Mouse (Mus musculus): ENCODE data around the gene Nav1. TPM values are rescaled to one million over a fixed set of nuclear protein-coding genes. Genes with fewer than 3 reads are reported as not detected.
A peak's percentile ranks its signal among the peaks of the same experiment; 100 is the strongest.
"Not testable (repeated sequence)": the region's sequence is repeated elsewhere in the genome, so short reads cannot be mapped to it uniquely, and the experiment has no call there.

The Nav1 gene
- total RNA-seq, 2 experiments from 2014 or later: 2.0 to 15.7 TPM

DNA sequence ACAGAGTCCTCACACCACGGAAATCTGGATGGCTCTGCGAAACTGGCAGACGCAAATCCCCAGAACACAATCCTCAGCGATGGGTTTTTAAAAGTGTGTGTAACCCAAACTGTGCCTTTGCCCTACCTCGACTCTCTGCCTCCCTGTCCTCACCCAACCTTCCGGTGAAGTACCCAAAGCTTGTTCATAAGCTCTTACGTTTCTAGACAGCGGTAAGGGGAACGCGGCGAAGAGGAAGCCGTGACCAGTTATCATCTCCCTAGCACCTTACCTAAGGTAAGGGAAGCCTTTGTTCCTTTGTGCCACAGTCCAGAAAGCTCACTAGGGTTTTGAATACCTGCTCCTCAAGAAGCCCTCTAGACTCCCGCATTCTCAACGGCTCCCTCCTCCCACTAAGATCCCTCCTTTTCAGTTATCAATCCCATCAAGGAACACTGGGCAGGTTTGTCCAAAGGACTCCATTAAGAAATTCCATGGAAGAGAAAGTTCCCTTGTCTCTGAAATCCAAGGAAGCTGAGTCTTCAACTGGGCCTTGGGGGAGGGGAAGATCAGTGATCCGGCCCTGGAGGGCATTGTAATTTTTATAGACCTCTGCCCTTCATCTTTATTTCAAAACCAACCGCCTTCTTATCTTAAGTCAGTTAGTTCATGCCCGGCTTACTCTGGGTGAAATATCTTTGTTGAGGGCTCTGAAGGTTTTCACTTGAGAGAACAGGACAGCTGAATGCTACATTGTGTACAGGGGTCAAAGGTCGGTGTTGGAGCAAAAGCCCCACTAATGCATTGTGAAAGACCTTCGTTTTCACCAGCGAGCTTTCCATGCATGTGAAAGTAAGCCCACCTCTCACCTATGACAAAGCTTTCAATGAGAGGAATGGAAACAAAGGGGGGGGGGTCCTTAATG is 108.4 kb downstream of the Nav1 start:
- ATAC-seq (replicated peaks; ENCODE audit: poor library complexity): no peak

DNA sequence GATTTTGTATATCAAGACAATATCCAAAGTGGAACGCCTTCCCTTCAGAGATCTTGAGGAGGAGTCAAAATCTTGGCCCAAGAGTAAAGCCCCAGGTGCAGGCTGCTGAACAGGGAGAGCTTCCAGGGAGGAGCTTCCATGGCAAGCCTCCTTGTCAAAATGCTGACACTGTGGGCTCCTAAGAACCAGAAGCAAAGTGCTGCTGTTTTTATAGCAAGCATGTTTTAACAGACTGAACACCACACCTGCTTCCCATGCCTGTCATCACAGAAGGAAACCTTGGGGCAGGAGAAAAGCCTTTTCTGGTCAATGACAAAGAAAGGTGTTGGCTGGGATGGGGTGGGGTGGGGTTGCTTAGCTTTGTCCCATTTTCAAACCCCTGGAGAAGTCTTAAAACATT is 112.0 kb downstream of the Nav1 start:
- no peak for ATAC-seq (replicated peaks; ENCODE audit: poor library complexity)

DNA sequence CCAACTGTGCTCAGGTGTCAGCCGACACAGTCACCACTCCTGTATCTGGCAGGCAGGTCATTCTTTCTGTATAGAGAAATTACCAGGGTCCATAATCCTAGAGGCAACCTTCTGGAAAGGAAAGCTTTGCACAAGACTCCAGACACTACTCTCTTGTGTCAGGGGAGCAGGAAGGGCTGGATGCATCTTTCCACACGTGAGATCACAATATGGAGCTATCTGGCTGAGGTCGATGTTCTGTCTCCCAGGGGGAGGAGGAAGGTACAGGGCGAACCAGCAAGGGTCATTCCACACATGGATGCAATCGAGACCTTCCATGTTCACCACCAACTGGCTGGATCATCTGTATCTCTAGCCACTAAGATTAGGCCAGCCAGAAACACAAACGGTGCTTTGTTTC is 113.2 kb downstream of the Nav1 start:
- no peak for ATAC-seq (replicated peaks; ENCODE audit: poor library complexity)

DNA sequence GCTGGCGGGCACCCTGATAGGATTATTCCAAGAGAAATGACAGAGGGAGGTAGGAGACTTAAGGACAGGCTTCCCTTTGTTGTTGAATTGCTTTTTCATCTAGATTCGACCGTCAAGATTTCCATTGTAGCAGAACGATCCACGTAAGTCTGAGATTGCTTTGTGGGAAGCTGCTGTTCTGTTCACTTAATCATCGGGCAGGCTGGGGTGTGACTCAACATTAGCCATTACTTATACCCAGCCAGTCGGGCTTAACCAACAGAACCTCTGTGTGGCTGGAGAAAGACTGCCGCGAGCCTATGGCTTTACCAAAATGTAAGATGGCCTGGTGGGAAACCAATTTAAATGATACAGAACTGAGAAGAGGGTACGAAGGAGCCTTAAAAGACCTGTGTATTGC is 114.7 kb downstream of the Nav1 start:
- ATAC-seq (replicated peaks; ENCODE audit: poor library complexity): no peak

GRCm38 (mm10) chr1:135490931-135491666 is 116.0 kb downstream of the Nav1 start:
- ATAC-seq (replicated peaks; ENCODE audit: poor library complexity): no peak

GRCm38 (mm10) chr1:135488879-135489278 is 118.2 kb downstream of the Nav1 start:
- ATAC-seq (replicated peaks; ENCODE audit: poor library complexity): no peak

- no peak for ATAC-seq (replicated peaks; ENCODE audit: poor library complexity)
These were observed 121.9 kb downstream of the Nav1 start for GRCm38 (mm10) chr1:135485179-135485578.

GRCm38 (mm10) chr1:135484503-135485051 is 122.5 kb downstream of the Nav1 start:
- not testable (repeated sequence) for ATAC-seq (replicated peaks; ENCODE audit: poor library complexity)

GRCm38 (mm10) chr1:135483971-135484370 is 123.1 kb downstream of the Nav1 start:
- no peak for ATAC-seq (replicated peaks; ENCODE audit: poor library complexity)

DNA sequence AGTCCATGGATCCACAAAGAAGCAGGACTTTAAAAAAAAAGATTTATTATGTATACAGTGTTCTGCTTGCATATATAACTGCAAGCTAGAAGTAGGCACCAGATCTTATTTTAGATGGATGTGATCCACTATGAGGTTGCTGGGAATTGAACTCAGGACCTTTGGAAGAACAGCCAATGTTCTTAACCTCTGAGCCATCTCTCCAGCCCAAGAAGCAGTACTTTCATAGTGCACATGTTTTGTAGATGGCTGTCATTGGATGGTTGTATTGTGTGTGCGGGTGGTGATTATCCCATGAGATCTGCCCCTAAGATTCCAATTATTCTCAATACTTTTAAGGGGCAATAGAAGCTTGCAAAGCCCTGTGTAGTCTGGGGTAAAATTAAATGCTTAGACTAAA is 124.4 kb downstream of the Nav1 start:
- no peak for ATAC-seq (replicated peaks; ENCODE audit: poor library complexity)

GRCm38 (mm10) chr1:135481656-135482055 is 125.4 kb downstream of the Nav1 start:
- ATAC-seq (replicated peaks; ENCODE audit: poor library complexity): no peak

DNA sequence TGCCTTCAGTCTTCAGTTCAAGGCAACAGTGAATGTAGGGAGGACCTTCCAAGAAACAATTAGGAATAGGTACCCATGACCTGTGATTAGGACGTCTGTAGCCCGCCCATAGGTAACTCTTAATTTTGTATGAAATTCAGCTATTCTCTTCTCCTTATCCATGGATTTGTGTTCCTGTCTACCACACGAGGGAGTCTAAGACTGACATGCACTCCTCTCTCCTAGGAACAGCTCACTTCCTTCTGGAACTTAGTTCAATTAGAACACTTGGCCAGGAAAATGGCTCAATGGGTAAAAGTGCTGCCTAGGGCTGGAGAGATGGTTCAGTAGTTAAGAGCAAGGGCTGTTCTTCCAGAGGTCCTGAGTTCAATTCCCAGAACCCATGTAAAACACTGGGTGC is 126.3 kb downstream of the Nav1 start:
- ATAC-seq (replicated peaks; ENCODE audit: poor library complexity): no peak

DNA sequence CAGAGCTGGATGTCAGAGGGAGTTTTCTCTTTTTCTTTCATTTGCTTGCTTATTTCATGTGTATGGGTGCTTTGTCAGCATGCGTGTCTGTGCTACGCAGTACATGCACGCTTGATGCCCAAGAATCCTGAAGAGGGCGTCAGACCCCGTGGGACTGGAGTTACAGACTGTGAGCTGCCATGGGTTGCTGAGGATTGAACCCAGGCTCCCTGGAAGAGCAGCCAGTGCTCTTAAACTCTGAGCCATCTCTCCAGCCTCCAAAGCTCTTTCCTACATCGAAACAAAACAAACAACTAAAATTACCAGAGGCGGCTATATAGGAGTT is 131.6 kb downstream of the Nav1 start:
- no peak for ATAC-seq (replicated peaks; ENCODE audit: poor library complexity)

DNA sequence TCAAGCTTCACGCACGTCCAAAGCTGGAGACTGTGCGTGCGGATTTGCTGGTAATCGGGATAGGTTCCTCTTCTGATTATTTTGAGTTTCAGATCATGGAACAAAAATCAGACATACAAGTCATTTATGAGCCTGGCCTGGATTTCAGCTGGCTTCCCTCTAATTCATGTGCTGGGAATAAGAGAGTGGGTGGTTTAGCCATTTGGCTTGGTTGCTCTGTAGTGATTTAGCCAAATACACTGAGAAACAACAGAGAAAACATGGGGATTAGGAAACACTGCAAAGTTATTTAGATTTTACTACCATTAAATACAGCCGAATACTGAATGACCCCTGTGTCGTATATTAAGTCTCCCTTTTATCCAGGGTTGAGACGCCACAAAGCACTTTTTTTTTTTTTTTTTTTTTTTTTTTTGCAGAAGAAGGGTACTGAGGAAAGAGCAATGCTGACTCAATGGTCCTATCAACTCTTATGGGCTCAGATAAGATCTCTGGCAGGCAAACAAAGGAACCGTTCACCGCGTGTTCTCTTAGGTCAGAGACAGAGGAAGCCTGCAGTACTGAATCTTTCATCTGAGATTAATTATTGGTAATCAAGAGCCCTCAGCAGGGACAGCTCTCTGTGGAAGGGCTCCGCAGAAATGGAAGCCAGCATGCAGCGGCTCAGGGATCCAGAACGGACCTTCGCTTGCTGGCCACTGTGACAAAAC is 132.1 kb downstream of the Nav1 start:
- no peak for ATAC-seq (replicated peaks; ENCODE audit: poor library complexity)

DNA sequence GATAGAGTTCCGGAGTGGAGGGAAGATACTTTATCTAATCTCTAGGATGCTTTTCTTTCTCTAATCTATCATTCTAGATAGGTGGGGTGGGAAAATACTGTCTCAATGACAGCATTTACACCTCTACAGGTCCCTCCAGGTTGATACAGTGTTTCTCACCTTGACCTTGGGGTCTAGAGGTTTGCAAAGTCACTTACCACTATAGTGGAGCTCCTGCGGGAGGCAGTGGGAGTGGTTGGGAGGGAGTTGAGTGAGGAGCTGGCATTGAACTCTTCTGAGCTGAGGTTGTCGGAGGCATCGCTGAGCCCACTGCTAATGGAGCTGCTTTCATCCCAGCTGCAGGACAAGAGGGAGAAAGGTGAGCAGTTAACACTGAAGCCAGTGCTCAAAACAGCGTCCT is 134.6 kb downstream of the Nav1 start:
- ATAC-seq (replicated peaks; ENCODE audit: poor library complexity): no peak

GRCm38 (mm10) chr1:135471742-135472141 is 135.4 kb downstream of the Nav1 start:
- no peak for ATAC-seq (replicated peaks; ENCODE audit: poor library complexity)

- no peak for ATAC-seq (replicated peaks; ENCODE audit: poor library complexity)
These were observed 136.5 kb downstream of the Nav1 start for GRCm38 (mm10) chr1:135470546-135470945.

- ATAC-seq (replicated peaks; ENCODE audit: poor library complexity): no peak
These were observed 139.6 kb downstream of the Nav1 start for GRCm38 (mm10) chr1:135467462-135467861.

- ATAC-seq (replicated peaks; ENCODE audit: poor library complexity): peak; percentile 31; the same call in 1 of the 2 replicates
These were observed 140.2 kb downstream of the Nav1 start for GRCm38 (mm10) chr1:135466935-135467334.

DNA sequence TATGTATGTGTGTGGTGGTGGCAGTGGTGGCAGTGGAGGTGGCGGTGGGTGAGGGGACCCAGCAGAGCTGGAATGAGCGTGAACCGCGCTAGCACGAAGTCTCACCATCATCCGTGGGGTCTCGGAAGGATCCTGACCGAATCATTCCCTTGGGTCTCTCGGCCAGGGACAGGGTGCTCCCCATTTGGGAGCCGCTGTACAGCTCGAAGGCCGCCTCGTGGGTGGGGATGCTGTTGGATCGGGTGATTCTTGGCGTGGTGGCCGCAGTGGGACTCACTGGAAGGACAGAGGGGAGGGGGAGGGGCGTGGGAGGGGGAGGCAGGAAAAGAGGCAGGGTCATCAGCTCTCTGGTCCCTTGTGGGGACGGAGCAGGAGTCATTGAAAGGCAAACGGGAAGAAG is 141.4 kb downstream of the Nav1 start:
- ATAC-seq (replicated peaks; ENCODE audit: poor library complexity): no peak

DNA sequence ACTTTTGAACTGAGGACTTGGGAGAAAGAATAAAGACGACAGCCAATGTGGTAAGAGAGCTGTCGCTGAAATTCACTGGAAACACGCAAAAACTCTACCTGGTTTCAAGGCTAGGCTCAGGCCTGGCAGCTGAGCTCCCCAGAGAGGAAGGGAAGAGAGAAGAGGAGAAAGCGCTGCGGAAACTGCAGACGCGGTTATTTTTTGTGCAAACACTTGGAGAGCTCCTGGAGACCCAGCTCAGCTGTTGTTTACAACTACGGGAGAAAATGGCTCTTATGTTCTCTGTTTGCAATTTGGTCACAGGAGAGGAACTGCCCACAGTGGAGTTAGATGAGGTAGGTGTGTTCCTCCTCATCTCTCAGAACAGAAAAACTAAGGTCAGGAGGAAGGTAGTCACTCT is 144.4 kb downstream of the Nav1 start:
- no peak for ATAC-seq (replicated peaks; ENCODE audit: poor library complexity)
